Mouse (Mus musculus) left cerebral cortex, adult 2 months (tissue): Measurements from ENCODE around the gene Mctp2. TPM values are rescaled to one million over a fixed set of nuclear protein-coding genes. Genes with fewer than 3 reads are reported as not detected.

Source experiments
- DNase-seq, 2 experiments: peaks; one replicate each; pipeline ENCODE4 v3.0.0; 2021 to 2022; ENCODE audit warnings: low spot score in 2 of 2, mixed read lengths in 1 of 2; ENCODE audit errors: extremely low spot score in 1 of 2
- H3K27ac ChIP-seq: fragments of 200-600 bp; 2 replicates; pipeline ENCODE4 v1.8.1; 2022
- H3K4me3 ChIP-seq: fragments of 200-600 bp; 2 replicates; pipeline ENCODE4 v1.8.1; 2022
- CTCF ChIP-seq: fragments of 200-600 bp; IDR thresholded peaks from 2 replicates; pipeline ENCODE4 v1.8.1; 2022; ENCODE audit warnings: antibody characterized with exemption, mild to moderate bottlenecking, moderate library complexity
- intact Hi-C: fragments of 180-260 bp; cut with DNase I; formaldehyde crosslinking; loops from one replicate; pipeline ENCODE4 v1.15.1; 2025
- total RNA-seq, 2 experiments: library from RNA; stranded (reverse); gene quantifications; 2 replicates each; pipeline ENCODE4 v1.2.3; 2021

Mctp2 gene
- total RNA-seq, 2 experiments from 2014 or later: 1.5 to 2.2 TPM

GRCm38 (mm10) chr7:72150799-72151708, 155.4 kb downstream of the Mctp2 start:
- TF ChIP-seq CTCF: no peak
- Histone ChIP-seq H3K4me3 (no peak overlapping the region), H3K27ac (no peak overlapping the region)
- DNase-seq: no peak
- intact Hi-C loops: no loop called here

DNA sequence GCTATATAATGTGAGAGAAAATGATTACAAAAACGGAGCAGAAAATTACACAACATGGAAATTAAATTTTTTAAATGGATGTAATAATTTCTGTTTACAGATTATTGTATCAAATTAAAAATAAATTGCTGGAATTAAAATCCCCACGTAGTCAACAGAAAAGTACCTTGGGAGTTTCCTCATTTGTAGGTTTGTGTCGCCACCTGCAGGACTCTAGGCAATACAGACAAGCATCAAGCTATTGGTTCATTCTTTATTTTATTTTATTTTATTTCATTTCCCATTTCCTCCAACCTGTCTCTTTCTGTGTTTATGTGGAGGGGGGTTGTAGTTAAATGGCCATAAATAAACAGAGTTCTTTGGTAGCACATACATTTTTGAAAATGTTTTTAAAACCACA, 157.3 kb downstream of the Mctp2 start:
- Histone ChIP-seq H3K27ac (no peak overlapping the region), H3K4me3 (no peak overlapping the region)
- TF ChIP-seq CTCF: peak; percentile 79
- intact Hi-C loops: loop anchor here (5.0 to 10.0 kb wide), 3 partner anchors 282 to 1784 kb away; partner anchors contain the start of gene Nr2f2
- peak; percentile 19 to 39 for DNase-seq

DNA sequence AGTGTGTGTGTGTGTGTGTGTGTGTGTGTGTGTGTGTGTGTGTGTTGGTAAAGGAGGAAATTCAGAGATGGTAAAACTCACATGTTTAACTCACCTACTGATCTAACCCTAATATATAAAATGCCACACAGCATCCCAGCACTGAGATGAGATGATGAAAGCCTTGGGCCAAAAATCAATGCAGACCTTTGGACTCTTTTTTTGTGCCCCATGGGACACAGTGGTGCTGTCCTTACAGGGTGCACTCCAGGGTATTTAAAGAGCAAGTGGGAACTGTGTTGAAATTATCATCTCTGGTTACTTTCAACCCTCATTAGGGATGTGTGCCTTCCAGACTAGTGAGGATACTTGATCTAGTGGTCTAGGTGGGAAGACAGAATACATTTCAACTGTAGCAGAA, 159.6 kb downstream of the Mctp2 start:
- H3K4me3 ChIP-seq: no peak overlapping the region
- no peak overlapping the region for H3K27ac ChIP-seq
- DNase-seq: no peak
- intact Hi-C loops: loop anchor here (5.0 to 10.0 kb wide), 3 partner anchors 280 to 1782 kb away; partner anchors contain the start of gene Nr2f2
- TF ChIP-seq CTCF: no peak

DNA sequence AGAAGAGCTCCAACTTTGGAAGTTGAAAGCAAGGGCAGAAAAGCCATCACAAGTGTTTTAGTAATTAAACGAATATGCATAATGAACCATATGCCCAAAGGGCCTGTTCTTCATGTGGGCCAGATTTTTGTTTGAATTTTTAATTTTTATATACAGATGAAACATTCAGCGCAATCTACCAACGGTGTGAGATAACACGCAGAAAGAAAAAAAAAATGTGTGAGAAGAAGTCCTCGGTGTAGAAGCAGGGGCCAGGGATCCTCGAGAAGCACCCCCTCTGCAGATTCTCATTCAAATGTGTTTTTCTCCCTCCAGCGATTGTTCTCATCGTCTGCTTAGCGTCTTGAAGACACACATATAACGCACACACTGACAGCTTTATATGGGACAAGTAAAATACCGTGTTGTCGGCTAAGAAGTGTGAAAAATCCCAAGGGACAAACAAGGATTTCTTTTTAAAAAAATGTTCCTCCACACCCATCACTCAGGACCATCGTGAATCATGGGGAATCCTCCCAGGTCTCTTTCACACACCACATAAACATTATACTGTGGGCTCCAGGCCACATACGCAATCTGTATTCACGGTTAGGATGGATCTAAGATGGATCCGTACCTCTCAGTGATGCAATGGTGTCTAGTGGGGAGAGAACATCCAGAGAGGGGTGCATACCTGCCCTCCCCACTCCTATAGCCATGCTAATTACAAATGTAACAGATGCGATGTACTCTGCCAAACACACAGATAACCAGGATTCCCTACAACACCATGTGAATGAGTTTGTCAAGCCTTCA, 160.5 kb downstream of the Mctp2 start:
- intact Hi-C loops: loop anchor here (5.0 to 10.0 kb wide), 3 partner anchors 279 to 1781 kb away; partner anchors contain the start of gene Nr2f2
- Histone ChIP-seq H3K4me3 (no peak overlapping the region), H3K27ac (no peak overlapping the region)
- TF ChIP-seq CTCF: no peak
- DNase-seq: no peak

DNA sequence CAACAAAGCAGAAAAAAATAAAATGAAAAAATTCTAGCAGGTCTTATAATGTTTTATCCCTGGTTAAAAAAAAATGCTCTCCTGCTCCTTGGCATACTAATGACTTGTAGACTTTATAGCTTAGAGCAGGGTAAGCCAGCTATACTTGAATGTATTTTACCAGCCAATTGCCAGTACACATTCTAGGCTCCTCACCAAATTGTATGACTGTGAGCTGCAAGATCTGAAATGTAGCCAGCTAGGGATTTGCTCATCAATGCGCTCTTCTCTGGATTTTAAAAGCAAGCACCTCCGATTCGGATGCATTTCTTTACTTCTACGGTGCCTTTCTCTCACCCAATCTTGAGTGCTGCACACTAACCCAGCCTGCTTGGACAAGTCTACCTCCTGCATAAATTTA, 167.7 kb downstream of the Mctp2 start:
- H3K27ac ChIP-seq: no peak overlapping the region
- DNase-seq: no peak

GRCm38 (mm10) chr7:72120986-72121385, 185.4 kb downstream of the Mctp2 start:
- no peak for DNase-seq
- intact Hi-C loops: no loop called here
- H3K27ac ChIP-seq: no peak overlapping the region
- no peak overlapping the region for H3K4me3 ChIP-seq
- TF ChIP-seq CTCF: no peak

More for the DNA sequence above, 167.7 kb downstream of the Mctp2 start:
- no peak for TF ChIP-seq CTCF
- intact Hi-C loops: no loop called here
- no peak overlapping the region for H3K4me3 ChIP-seq

- no peak overlapping the region for H3K4me3 ChIP-seq
- H3K27ac ChIP-seq: no peak overlapping the region
- DNase-seq: no peak
- intact Hi-C loops: no loop called here
- no peak for TF ChIP-seq CTCF
Measured at GRCm38 (mm10) chr7:72119713-72120112, 186.7 kb downstream of the Mctp2 start.

DNA sequence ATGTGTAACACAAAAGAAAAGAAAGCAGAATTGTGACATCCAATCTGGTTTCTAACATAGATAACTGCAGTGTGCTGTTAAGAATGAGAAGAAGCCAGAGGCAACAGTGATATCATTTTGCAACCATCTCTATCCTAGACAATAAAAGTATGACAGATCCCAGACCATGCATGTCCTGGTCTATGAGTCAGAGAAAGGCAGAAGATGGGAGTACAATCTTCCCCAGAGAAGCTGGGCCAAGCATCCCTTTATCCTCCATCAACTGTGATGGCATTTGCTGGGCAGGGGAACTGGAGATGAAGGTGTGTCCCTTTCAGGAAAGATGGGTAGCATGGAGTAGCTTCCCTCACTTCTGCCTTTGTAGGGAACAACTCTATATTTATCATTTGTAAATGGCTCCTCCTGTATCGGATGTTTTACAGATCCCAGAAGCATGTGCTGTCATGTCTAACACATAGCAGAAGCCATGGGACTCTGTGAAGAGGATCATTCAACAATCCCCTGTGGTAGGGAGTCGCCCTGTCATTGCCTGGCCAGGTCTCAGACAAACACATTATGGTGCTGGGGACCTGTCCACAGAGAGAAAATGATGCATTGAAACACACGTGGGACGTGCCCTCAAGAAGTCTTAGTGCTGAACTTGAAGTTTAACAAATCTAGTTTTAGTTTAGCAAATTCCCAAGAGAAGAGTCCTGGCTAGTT, 188.9 kb downstream of the Mctp2 start:
- H3K4me3 ChIP-seq: no peak overlapping the region
- no peak overlapping the region for H3K27ac ChIP-seq
- no peak for DNase-seq
- no peak for TF ChIP-seq CTCF
- intact Hi-C loops: no loop called here

- no peak for TF ChIP-seq CTCF
- DNase-seq: no peak
- Histone ChIP-seq H3K27ac (no peak overlapping the region), H3K4me3 (no peak overlapping the region)
- intact Hi-C loops: no loop called here
Measured at GRCm38 (mm10) chr7:72115073-72115472, 191.3 kb downstream of the Mctp2 start.

- Histone ChIP-seq H3K4me3 (no peak overlapping the region), H3K27ac (no peak overlapping the region)
- no peak for TF ChIP-seq CTCF
- intact Hi-C loops: no loop called here
- no peak for DNase-seq
Measured at GRCm38 (mm10) chr7:72110578-72110977, 195.8 kb downstream of the Mctp2 start.

- intact Hi-C loops: no loop called here
- H3K4me3 ChIP-seq: no peak overlapping the region
- DNase-seq: no peak
- H3K27ac ChIP-seq: no peak overlapping the region
- TF ChIP-seq CTCF: no peak
Measured at GRCm38 (mm10) chr7:72108639-72109399, 197.6 kb downstream of the Mctp2 start.
